Mouse (Mus musculus) thymus, postnatal 0 days (tissue): Measurements from ENCODE around the gene Armh3. TPM values are rescaled to one million over a fixed set of nuclear protein-coding genes. Genes with fewer than 3 reads are reported as not detected.
"Not testable (repeated sequence)": the region's sequence is repeated elsewhere in the genome, so short reads cannot be mapped to it uniquely, and the experiment has no call there.

Source experiments
- DNase-seq: peaks from one replicate; pipeline ENCODE4 v3.0.0-alpha.2; 2015; ENCODE audit warnings: low spot score
- polyA plus RNA-seq: library from polyadenylated mRNA; unstranded; fragments of >200 nt; fragmentation: Nextera tagmentation; extraction: Ambion mirVana; gene quantifications from 2 replicates; pipeline ENCODE4 v1.2.1, GENCODE M21; 2015

The Armh3 gene
- polyA plus RNA-seq, 1 experiment from 2014 or later, result 10.4 TPM

DNA sequence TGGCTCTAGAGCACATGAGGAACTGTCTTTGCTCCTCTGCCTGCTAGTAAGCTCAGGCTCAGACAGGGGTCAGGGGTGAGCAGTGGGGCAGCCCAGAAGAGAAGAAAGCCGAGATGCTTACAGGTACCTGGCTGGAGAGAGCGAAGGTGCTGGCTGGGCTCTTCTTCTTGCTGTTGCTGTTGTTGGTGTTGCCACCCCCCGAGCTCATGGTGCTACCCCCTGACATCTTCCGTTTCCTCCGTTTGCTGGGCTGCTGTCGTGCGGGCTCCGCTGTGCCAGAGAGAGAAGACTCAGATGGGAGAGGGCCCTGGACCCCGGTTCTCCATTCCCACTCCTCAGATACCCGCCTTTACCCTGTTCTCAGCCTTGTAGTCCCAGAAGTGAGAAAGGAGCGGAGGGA, 35.6 kb upstream of the Armh3 start:
- DNase-seq, result no peak

- no peak for DNase-seq
These were observed 34.6 kb upstream of the Armh3 start for GRCm38 (mm10) chr19:46032731-46033510.

DNA sequence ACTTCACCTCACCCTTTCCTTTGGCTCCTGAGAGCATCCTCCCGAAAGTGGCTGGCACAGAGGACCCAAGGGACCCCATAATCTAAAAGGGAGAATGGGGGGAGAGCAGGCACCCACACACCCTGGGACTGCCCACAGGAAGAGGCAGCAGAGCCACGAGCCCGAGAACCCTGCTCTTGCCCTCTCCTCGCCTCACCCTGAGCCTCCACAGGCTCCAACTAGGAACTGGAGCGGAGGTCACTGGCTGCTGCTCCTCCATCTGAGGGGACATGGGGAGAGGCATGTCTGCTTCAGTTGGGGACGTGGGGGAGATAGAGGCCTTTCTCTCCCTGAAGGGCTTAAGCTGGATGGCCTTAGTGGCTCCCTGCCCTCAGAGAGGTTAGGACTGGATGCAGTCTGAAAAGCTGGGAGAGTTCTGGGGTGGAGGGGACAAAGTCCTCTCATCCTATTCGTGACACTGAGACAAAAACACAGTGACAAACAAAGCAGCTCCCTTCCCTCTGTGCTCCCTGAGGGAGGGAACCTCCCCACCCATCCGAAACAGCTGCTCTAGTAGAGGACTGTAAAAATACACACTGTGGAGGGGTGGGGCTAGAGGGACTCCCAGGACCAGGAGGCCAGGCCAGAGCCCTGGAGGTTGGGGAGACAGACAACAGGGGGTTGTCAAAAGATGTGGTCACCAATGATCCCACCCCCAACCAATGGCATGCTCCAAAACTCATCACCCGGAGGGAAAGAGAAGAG, 33.6 kb upstream of the Armh3 start:
- no peak for DNase-seq

DNA sequence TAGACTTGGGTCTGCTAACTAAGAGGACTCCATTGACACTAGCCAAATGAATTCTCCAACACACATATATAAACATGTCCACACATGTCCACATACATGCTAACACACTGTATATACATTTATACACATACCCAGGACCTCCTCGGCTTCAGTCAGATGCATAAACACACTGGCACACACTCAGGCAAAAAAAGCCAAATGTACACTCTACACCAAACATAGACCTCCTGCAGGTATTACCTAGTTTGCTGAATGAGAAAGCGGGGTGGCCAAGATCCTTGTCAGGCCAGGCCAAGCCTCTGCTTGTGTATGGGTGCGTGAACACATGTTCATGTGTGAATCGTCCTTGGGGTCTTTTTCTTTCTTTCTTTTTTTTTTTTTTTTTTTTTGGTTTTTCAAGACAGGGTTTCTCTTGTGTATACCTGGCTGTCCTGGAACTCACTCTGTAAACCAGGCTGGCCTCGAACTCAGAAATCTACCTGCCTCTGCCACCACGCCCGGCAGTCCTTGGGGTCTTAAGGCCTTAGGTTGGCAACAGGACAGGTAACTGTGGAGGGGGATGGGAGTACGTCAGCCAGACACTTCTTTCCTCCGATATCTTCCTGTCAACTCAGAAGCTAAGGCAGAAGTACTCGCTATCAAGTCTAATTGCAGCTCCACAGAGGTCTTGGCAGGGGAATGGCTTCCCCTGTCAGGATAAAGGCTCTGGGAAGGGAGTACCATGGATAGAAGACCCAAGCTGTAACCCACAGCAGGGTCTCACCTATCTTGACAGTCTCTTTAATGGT, 32.1 kb upstream of the Armh3 start:
- no peak for DNase-seq

DNA sequence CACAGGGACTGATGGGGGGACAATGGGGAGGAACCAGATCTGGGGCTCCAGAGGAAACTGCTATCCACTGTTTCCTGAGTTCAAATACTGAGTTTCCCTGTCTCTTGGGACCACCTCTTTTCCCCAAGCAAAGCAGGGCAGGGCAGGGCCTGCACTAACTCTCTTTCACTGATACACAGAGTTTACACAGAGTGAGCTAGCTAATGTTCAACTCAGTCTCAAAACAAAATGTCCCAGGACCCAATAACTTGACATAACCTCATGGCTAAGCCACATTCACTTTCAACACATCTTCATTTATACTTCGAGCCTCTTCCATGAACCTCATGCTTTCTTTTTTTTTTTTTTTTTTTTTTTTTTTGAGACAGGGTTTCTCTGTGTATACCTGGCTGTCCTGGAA, 31.4 kb upstream of the Armh3 start:
- DNase-seq, result no peak

DNA sequence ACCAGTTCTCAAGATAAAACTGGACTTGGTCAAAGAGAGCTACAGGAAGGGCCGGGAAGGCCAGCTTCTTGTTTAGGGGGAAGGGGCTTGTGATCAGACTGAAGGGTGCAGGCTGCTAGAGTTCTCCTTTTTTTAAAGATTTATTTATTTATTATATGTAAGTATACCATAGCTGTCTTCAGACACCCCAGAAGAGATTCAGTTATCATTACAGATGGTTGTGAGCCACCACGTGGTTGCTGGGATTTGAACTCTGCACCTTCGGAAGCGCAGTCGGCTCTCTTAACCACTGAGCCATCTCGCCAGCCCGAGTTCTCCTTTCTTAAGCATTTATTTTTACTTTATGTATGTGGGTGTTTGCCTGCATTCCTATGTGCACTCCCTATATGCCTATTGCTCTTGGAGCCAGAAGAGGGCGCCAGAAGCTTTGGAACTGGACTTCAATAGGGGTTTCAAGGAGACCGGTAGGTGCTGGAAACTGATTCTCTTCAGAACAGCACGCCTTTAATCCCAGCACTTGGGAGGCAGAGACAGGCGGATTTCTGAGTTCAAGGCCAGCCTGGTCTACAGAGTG, 30.5 kb upstream of the Armh3 start:
- no peak for DNase-seq

GRCm38 (mm10) chr19:46026567-46026966, 28.3 kb upstream of the Armh3 start:
- DNase-seq, result no peak

- DNase-seq, result no peak
These were observed 26.7 kb upstream of the Armh3 start for GRCm38 (mm10) chr19:46024959-46025358.

- no peak for DNase-seq
These were observed 17.7 kb upstream of the Armh3 start for GRCm38 (mm10) chr19:46016023-46016422.

- peak; percentile 82 for DNase-seq
These were observed 16.4 kb upstream of the Armh3 start for GRCm38 (mm10) chr19:46014572-46015178.

- no peak for DNase-seq
These were observed 7.4 kb upstream of the Armh3 start for GRCm38 (mm10) chr19:46005680-46006079.

DNA sequence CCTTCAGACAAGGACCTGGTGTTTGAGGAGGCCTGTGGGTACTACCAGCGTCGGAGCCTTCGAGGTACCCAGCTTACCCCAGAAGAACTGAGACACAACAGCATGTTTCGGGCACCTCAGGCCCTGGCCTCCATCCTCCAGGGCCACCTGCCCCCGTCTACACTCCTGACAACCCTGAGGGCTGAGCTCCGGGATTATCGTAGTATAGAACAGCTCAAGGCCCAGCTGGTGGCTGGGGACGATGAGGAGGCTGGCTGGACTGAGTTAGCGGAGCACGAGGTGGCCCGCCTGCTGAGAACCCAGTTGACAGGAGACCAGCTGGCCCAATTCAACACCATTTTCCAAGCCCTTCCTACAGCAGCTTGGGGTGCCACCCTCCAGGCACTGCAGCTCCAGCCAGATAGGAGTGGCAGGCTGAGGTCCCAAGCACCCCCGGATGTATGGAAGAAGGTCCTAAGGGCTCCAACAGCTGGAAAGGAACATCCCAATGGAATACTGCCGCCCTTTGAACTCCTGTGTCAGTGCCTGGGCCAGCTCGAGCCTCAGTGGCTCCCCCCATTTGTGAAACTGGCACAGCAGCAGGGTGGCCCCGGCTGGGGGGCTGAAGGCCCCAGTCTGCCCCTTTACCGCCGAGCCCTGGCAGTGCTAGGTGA, 6.7 kb upstream of the Armh3 start:
- no peak for DNase-seq

- DNase-seq, result peak; percentile 81
These were observed 5.3 kb upstream of the Armh3 start, which contains the start of gene Hps6 for GRCm38 (mm10) chr19:46003371-46004226. Hps6 (plus strand) TSS chr19:46003508.

DNA sequence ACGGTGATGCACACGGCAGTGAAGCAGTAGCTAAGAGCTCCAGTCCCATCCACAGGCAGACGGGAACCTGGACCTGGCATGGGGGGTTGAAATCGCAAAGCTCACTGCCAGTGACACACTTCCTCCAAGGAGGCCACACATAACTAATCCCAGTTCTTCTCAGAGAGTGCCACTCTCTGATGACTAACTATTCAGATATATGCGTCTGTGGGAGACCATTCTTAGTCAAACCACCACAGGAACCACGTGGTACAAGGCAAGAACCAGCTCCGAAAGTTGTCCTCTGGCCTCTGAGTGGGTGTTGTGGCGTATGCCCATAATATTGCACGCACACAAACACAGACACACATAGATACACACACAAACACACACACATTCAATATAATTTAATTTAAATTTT, 4.0 kb upstream of the Armh3 start:
- no peak for DNase-seq

DNA sequence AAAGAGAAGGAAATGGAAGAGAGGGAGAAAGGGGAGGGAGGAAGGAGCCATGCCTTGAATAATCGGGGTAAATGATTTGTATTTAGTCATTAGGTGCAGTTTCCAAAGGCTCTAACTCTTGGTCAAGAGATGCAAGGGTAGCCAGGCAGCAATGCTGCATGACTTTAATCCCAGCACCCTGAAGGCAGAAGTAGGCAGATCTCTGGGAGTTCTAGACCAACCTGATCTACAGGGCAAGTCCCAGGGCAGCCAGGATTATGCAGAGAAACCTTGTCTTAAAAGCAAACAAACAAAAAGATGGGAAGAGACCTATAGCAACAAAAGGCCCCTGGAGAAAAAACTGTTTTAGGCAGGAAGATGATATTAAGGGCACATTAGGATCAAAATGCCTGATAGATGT, 1.1 kb upstream of the Armh3 start:
- no peak for DNase-seq

GRCm38 (mm10) chr19:45998694-45999217, 468 bp upstream of the Armh3 start:
- no peak for DNase-seq

DNA sequence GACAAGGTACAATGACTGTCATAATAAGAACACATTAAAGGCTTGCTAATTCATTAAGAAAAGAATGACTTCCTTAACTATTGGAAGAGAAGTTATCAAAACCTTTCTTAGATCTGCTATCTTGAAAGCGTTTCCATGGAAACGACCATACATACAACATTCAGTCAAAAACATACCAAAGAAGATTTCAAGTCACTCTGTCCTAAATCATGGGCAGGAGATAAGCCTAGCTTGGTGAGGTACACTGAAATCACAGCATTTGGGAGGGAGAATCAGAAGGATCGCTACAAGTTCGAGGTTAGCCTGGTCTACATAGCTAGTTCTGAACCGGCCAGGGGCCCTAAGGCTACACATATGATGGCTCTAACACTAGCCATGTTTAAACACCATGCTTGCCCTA, 923 bp downstream of the Armh3 start:
- peak; percentile 30 for DNase-seq

GRCm38 (mm10) chr19:45993981-45994737, 4.1 kb downstream of the Armh3 start:
- no peak for DNase-seq

DNA sequence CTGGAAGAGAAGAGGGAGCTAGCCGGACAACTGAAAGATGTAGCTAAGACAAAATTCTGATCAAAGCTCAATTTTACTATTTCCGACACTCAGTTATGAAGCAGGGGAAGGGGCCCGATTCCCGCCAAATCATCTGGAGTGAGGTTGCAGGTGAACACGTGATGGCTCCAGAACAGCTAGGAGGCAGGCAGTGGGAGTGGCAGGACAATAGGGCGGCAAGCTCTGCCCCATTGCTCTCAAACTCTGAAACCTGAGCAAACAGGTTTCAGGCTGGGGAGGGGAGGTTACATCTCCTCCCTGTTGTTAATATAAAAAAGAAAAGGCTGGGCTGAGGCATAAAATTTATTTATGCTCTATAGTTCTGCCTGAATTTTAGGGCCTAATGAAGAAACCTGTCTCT, 4.8 kb downstream of the Armh3 start:
- not testable (repeated sequence) for DNase-seq
